Comparison of ENCODE assay signal across 8 mouse cellular contexts in genomic region chr4:126103057-126103581, GRCm38 (mm10). TPM values are rescaled to one million over a fixed set of nuclear protein-coding genes. Genes with fewer than 3 reads are reported as not detected.
A peak's percentile ranks its signal among the peaks of the same experiment; 100 is the strongest.
DNase-seq lines count a peak whose midpoint lies in the region; ATAC-seq and TF ChIP-seq lines count a peak whose summit lies in the region.

No protein-coding gene starts in this region.

- no peaks in the 10 kb centered on the region; the same call in 1 of the 2 replicates for H3K36me3 ChIP-seq in hindbrain, postnatal 0 days (ENCODE audit: insufficient read depth, low read length)

- DNase-seq in ZHBTc4 (ENCODE audit: low read depth, low spot score) = peak; percentile 78
- DNase-seq in gastrocnemius, adult 2 months = peak; percentile 95
- peak; percentile 90 for DNase-seq in hindbrain, postnatal 0 days (ENCODE audit: low spot score)
- peak; percentile 60 to 89 for DNase-seq in left cerebral cortex, adult 8-10 months (ENCODE audit: low spot score in 2 of 2)
- peak; percentile 91 for DNase-seq in right cerebral cortex, adult 18-20 months
- peak; percentile 71 for DNase-seq in urinary bladder, adult 2 months (ENCODE audit: low spot score)

- intact Hi-C loops in gastrocnemius, adult 2 months (cut with DNase I) = no loop called here

- H3K27me3 ChIP-seq in hindbrain, postnatal 0 days (ENCODE audit: insufficient read depth, low read length) = no peaks in the 10 kb centered on the region

- peak overlapping the region; percentile 97 for H3K27ac ChIP-seq in gastrocnemius, adult 2 months
- H3K27ac ChIP-seq in hindbrain, postnatal 0 days = peak overlapping the region; percentile 94

- H3K9me3 ChIP-seq in hindbrain, postnatal 0 days (ENCODE audit: low read length) = no peaks in the 10 kb centered on the region

- H3K4me3 ChIP-seq in gastrocnemius, adult 2 months = peak overlapping the region; percentile 86
- peak overlapping the region; percentile 93 for H3K4me3 ChIP-seq in hindbrain, postnatal 0 days (ENCODE audit: low read length)

- no peak for TF ChIP-seq CTCF in gastrocnemius, adult 2 months (IDR thresholded peaks at IDR 0.05)
- TF ChIP-seq CTCF in hindbrain, postnatal 0 days (IDR thresholded peaks at IDR 0.05; ENCODE audit: low read depth) = no peak

- H3K4me2 ChIP-seq in hindbrain, postnatal 0 days (ENCODE audit: low read depth, low read length) = peak overlapping the region; percentile 99

- peak overlapping the region; percentile 80 for H3K9ac ChIP-seq in hindbrain, postnatal 0 days (replicated peaks; ENCODE audit: low read length)

- peak; percentile 81 for ATAC-seq in common myeloid progenitor, adult 5-6 weeks (replicated peaks; ENCODE audit: low read depth, poor library complexity, severe bottlenecking)
- peak; percentile 66 for ATAC-seq in hindbrain, postnatal 0 days
- ATAC-seq in megakaryocyte, adult 5-6 weeks (ENCODE audit: poor library complexity, severe bottlenecking) = peak; percentile 78

- peaks cover 39% of the 10 kb centered on the region for H3K4me1 ChIP-seq in hindbrain, postnatal 0 days (ENCODE audit: insufficient read depth, low read length)

- WGBS in hindbrain, postnatal 0 days = under 1% methylated on average over 15 of the region's 15 CpGs

RNA-seq across cellular contexts. Expression of gene Stk40, which starts 0.6 kb away (rescaled TPM):
- total RNA-seq in common myeloid progenitor, adult 5-6 weeks (2017) = 10.6 and 11.7 TPM in 2 replicates
- 100 to 1,000 TPM; 102 to 108 TPM for total RNA-seq in gastrocnemius, adult 2 months (2021)
- total RNA-seq in hindbrain, postnatal 0 days (2014; rRNA removed) = 19.9 and 23.3 TPM in 2 replicates
- polyA plus RNA-seq in hindbrain, postnatal 0 days (2015; fragmentation: Nextera tagmentation; extraction: Ambion mirVana) = 17.6 and 19.7 TPM in 2 replicates
- 10 to 100 TPM; 28.8 to 37.6 (median 33.8) TPM for total RNA-seq in left cerebral cortex, adult 8-10 months (2022)
- 20.8 and 21.4 TPM in 2 replicates for total RNA-seq in megakaryocyte, adult 5-6 weeks (2015)
- 22.5 and 32.8 TPM in 2 replicates for total RNA-seq in megakaryocyte, adult 5-6 weeks (2017)
- 26.3 and 40.8 TPM in 2 replicates for polyA plus RNA-seq in urinary bladder, adult 2 months (2012; rRNA removed)

RNA-seq across cellular contexts. Expression of gene Lsm10, which starts 6.7 kb away (rescaled TPM):
- 14.9 and 15.8 TPM in 2 replicates for total RNA-seq in common myeloid progenitor, adult 5-6 weeks (2017)
- total RNA-seq in gastrocnemius, adult 2 months (2021) = 1 to 10 TPM; 7.3 to 7.4 TPM
- 25.1 and 54.7 TPM in 2 replicates for total RNA-seq in hindbrain, postnatal 0 days (2014; rRNA removed)
- polyA plus RNA-seq in hindbrain, postnatal 0 days (2015; fragmentation: Nextera tagmentation; extraction: Ambion mirVana) = 42.8 and 42.9 TPM in 2 replicates
- total RNA-seq in left cerebral cortex, adult 8-10 months (2022) = 10 to 100 TPM; 14.5 to 18.7 (median 15.5) TPM
- total RNA-seq in megakaryocyte, adult 5-6 weeks (2015) = 47.3 and 54.9 TPM in 2 replicates
- total RNA-seq in megakaryocyte, adult 5-6 weeks (2017) = 19.3 and 21.7 TPM in 2 replicates
- polyA plus RNA-seq in urinary bladder, adult 2 months (2012; rRNA removed) = 48.2 and 49.5 TPM in 2 replicates

RNA-seq across cellular contexts. Expression of gene Eva1b, which starts 44.4 kb away (rescaled TPM):
- total RNA-seq in common myeloid progenitor, adult 5-6 weeks (2017) = 0.68 and 1.0 TPM in 2 replicates
- total RNA-seq in gastrocnemius, adult 2 months (2021) = 1 to 10 TPM; 2.9 to 4.4 TPM
- 24.9 and 25.6 TPM in 2 replicates for total RNA-seq in hindbrain, postnatal 0 days (2014; rRNA removed)
- 11.6 and 12.3 TPM in 2 replicates for polyA plus RNA-seq in hindbrain, postnatal 0 days (2015; fragmentation: Nextera tagmentation; extraction: Ambion mirVana)
- 1 to 10 TPM; 2.4 to 5.6 (median 3.1) TPM for total RNA-seq in left cerebral cortex, adult 8-10 months (2022)
- total RNA-seq in megakaryocyte, adult 5-6 weeks (2015) = 0.82 and 1.1 TPM in 2 replicates
- total RNA-seq in megakaryocyte, adult 5-6 weeks (2017) = 0.24 and 1.3 TPM in 2 replicates
- polyA plus RNA-seq in urinary bladder, adult 2 months (2012; rRNA removed) = 64.1 and 68.0 TPM in 2 replicates

RNA-seq across cellular contexts. Expression of gene Oscp1, which starts 44.8 kb away (rescaled TPM):
- 1.6 and 7.5 TPM in 2 replicates for total RNA-seq in common myeloid progenitor, adult 5-6 weeks (2017)
- total RNA-seq in gastrocnemius, adult 2 months (2021) = 1 to 10 TPM; 2.3 to 3.7 TPM
- 12.7 and 20.2 TPM in 2 replicates for total RNA-seq in hindbrain, postnatal 0 days (2014; rRNA removed)
- polyA plus RNA-seq in hindbrain, postnatal 0 days (2015; fragmentation: Nextera tagmentation; extraction: Ambion mirVana) = 43.4 and 46.6 TPM in 2 replicates
- total RNA-seq in left cerebral cortex, adult 8-10 months (2022) = 10 to 100 TPM; 56.3 to 72.2 (median 62.4) TPM
- total RNA-seq in megakaryocyte, adult 5-6 weeks (2015) = 0.75 and 0.83 TPM in 2 replicates
- 4.0 and 5.7 TPM in 2 replicates for total RNA-seq in megakaryocyte, adult 5-6 weeks (2017)
- polyA plus RNA-seq in urinary bladder, adult 2 months (2012; rRNA removed) = 1.2 and 3.3 TPM in 2 replicates

RNA-seq across cellular contexts. Expression of gene Mrps15, which starts 56.4 kb away (rescaled TPM):
- total RNA-seq in common myeloid progenitor, adult 5-6 weeks (2017) = 62.6 and 83.8 TPM in 2 replicates
- total RNA-seq in gastrocnemius, adult 2 months (2021) = 10 to 100 TPM; 72.3 to 86.8 TPM
- total RNA-seq in hindbrain, postnatal 0 days (2014; rRNA removed) = 33.9 and 45.1 TPM in 2 replicates
- 130 and 142 TPM in 2 replicates for polyA plus RNA-seq in hindbrain, postnatal 0 days (2015; fragmentation: Nextera tagmentation; extraction: Ambion mirVana)
- 10 to 100 TPM; 47.9 to 55.3 (median 51.5) TPM for total RNA-seq in left cerebral cortex, adult 8-10 months (2022)
- 120 and 147 TPM in 2 replicates for total RNA-seq in megakaryocyte, adult 5-6 weeks (2015)
- total RNA-seq in megakaryocyte, adult 5-6 weeks (2017) = 64.5 and 68.3 TPM in 2 replicates
- 44.0 and 51.4 TPM in 2 replicates for polyA plus RNA-seq in urinary bladder, adult 2 months (2012; rRNA removed)

Comparison
In these comparisons a context has a peak if more than half of its experiments do, and no peak if none do; other contexts are left out.
1. Peak in every context shown above with its lines: DNase-seq, ATAC-seq, H3K4me3 ChIP-seq and H3K27ac ChIP-seq.